Mouse (Mus musculus) common myeloid progenitor, adult 5-6 weeks (primary cell): ENCODE measurements at regions not wholly inside any gene's neighbourhood (a gene's known extent, or its start where the extent isn't known, plus 50 kb on each side); places are given as distances from the start of the nearest gene placed in this dataset.

ENCODE experiments used
- ATAC-seq: replicated peaks from 2 replicates; pipeline ENCODE4 v1.8.0; 2016; ENCODE audit warnings: low read depth, mild to moderate bottlenecking, moderate TSS enrichment, inconsistent platforms; ENCODE audit not compliant: poor library complexity, severe bottlenecking

GRCm38 (mm10) chr11:22638700-22639099 lies 126.8 kb downstream of the Tmem17 start:
- ATAC-seq, result no peak

- ATAC-seq, result no peak
These were observed 128.6 kb downstream of the Tmem17 start for GRCm38 (mm10) chr11:22640371-22640990.

GRCm38 (mm10) chr11:22641450-22641849 lies 129.6 kb downstream of the Tmem17 start:
- ATAC-seq, result no peak

GRCm38 (mm10) chr11:22644010-22644625 lies 132.2 kb downstream of the Tmem17 start:
- ATAC-seq, result no peak

- no peak for ATAC-seq
These were observed 133.0 kb downstream of the Tmem17 start for GRCm38 (mm10) chr11:22644877-22645276.

- peak; percentile 72 for ATAC-seq
These were observed 134.5 kb downstream of the Tmem17 start for GRCm38 (mm10) chr11:22646192-22646936.

GRCm38 (mm10) chr11:22648275-22648674 lies 136.4 kb downstream of the Tmem17 start:
- ATAC-seq, result no peak

- ATAC-seq, result no peak
These were observed 138.9 kb downstream of the Tmem17 start for GRCm38 (mm10) chr11:22650771-22651170.

GRCm38 (mm10) chr11:22651313-22651712 lies 139.4 kb downstream of the Tmem17 start:
- ATAC-seq, result no peak

- no peak for ATAC-seq
These were observed 140.0 kb downstream of the Tmem17 start for GRCm38 (mm10) chr11:22651911-22652310.

- peak; percentile 57 for ATAC-seq
These were observed 141.0 kb downstream of the Tmem17 start for GRCm38 (mm10) chr11:22652931-22653330.

- no peak; the same call in 1 of the 2 replicates for ATAC-seq
These were observed 141.5 kb downstream of the Tmem17 start for GRCm38 (mm10) chr11:22653366-22653765.

GRCm38 (mm10) chr11:22657635-22658034 lies 145.7 kb downstream of the Tmem17 start:
- ATAC-seq, result no peak

GRCm38 (mm10) chr11:22661072-22661471 lies 149.2 kb downstream of the Tmem17 start:
- no peak for ATAC-seq

- ATAC-seq, result no peak; the same call in 1 of the 2 replicates
These were observed 150.0 kb downstream of the Tmem17 start for GRCm38 (mm10) chr11:22661713-22662551.

- peak; percentile 90 for ATAC-seq
These were observed 154.1 kb downstream of the Tmem17 start for GRCm38 (mm10) chr11:22665978-22666377.

- peak; percentile 19; the same call in 1 of the 2 replicates for ATAC-seq
These were observed 154.5 kb downstream of the Tmem17 start for GRCm38 (mm10) chr11:22666378-22666777.

- ATAC-seq, result no peak
These were observed 156.3 kb downstream of the Tmem17 start for GRCm38 (mm10) chr11:22668220-22668619.

GRCm38 (mm10) chr11:22669267-22669666 lies 157.4 kb downstream of the Tmem17 start:
- no peak for ATAC-seq

- no peak for ATAC-seq
These were observed 160.1 kb downstream of the Tmem17 start for GRCm38 (mm10) chr11:22671791-22672490.
